Mouse (Mus musculus) kidney, postnatal 0 days (tissue): ENCODE measurements around the gene Bcar3. TPM values are rescaled to one million over a fixed set of nuclear protein-coding genes. Genes with fewer than 3 reads are reported as not detected.

Experiments
- ATAC-seq: fragments of 200-750 bp; cut with Nextera tagmentation; replicated peaks from 2 replicates; pipeline ENCODE4 v1.8.0; 2017; ENCODE audit warnings: low read depth, moderate number of reproducible peaks, moderate TSS enrichment, moderate library complexity; ENCODE audit not compliant: low FRiP score
- DNase-seq: peaks from one replicate; pipeline ENCODE4 v3.0.0-alpha.2; 2016; ENCODE audit warnings: low spot score
- H3K27ac ChIP-seq: fragments of 300-500 bp; sonication (generic); 2 replicates; pipeline ENCODE4 v1.5.1; 2014; ENCODE audit warnings: mild to moderate bottlenecking
- H3K27me3 ChIP-seq: fragments of 300-500 bp; sonication (generic); 2 replicates; pipeline ENCODE4 v1.6.1; 2014; ENCODE audit warnings: low read length, mixed read lengths; ENCODE audit not compliant: insufficient read depth
- H3K36me3 ChIP-seq: fragments of 300-500 bp; sonication (generic); 2 replicates; pipeline ENCODE4 v1.6.1; 2014; ENCODE audit warnings: low read length, mixed read lengths; ENCODE audit not compliant: insufficient read depth
- H3K4me1 ChIP-seq: fragments of 300-500 bp; sonication (generic); replicated peaks from 2 replicates; pipeline ENCODE4 v1.6.1; 2014; ENCODE audit warnings: antibody characterized with exemption, low read length, mixed read lengths; ENCODE audit not compliant: insufficient read depth
- H3K4me2 ChIP-seq: fragments of 300-500 bp; sonication (generic); 2 replicates; pipeline ENCODE4 v1.6.1; 2014; ENCODE audit warnings: mild to moderate bottlenecking, low read length, moderate library complexity, mixed read lengths
- H3K4me3 ChIP-seq: fragments of 300-500 bp; sonication (generic); replicated peaks from 2 replicates; pipeline ENCODE4 v1.5.1; 2014; ENCODE audit warnings: low read depth, low read length
- H3K9ac ChIP-seq: fragments of 300-500 bp; sonication (generic); 2 replicates; pipeline ENCODE4 v1.6.1; 2014; ENCODE audit warnings: low read depth, low read length
- H3K9me3 ChIP-seq: fragments of 300-500 bp; sonication (generic); replicated peaks from 2 replicates; pipeline ENCODE4 v1.6.1; 2016; ENCODE audit warnings: low read length, inconsistent platforms, mixed read lengths
- CTCF ChIP-seq: IDR thresholded peaks from 2 replicates; pipeline ENCODE4 v1.5.1; 2016; ENCODE audit warnings: antibody characterized with exemption, low read depth, mild to moderate bottlenecking, moderate library complexity
- WGBS: fragments of 180-500 bp; shearing (Covaris S2); extraction: QIAGEN DNeasy Blood & Tissue Kit; methylation state at CpG from one replicate; pipeline ENCODE4 v1.1.7; 2014; 5-methylcytosine and 5-hydroxymethylcytosine counted together
- polyA plus RNA-seq: library from polyadenylated mRNA; unstranded; fragments of >200 nt; fragmentation: Nextera tagmentation; extraction: Ambion mirVana; gene quantifications from 2 replicates; pipeline ENCODE4 v1.2.1, GENCODE M21; 2015

Bcar3 gene
- polyA plus RNA-seq, 1 experiment from 2014 or later, result 18.8 TPM

GRCm38 (mm10) chr3:122475735-122476134, 181.8 kb downstream of the Bcar3 start:
- Histone ChIP-seq H3K27me3 (no peaks in the 10 kb centered on the region), H3K4me1 (peaks cover 6% of the 10 kb centered on the region; the same call in 1 of the 2 replicates), H3K9me3 (no peaks in the 10 kb centered on the region), H3K4me2 (no peak overlapping the region), H3K27ac (no peak overlapping the region), H3K4me3 (no peak overlapping the region), H3K9ac (no peak overlapping the region), H3K36me3 (no peaks in the 10 kb centered on the region)
- DNase-seq (no peak), ATAC-seq (no peak)
- TF ChIP-seq CTCF, result no peak
- WGBS, result 36% methylated on average over 1 of the region's 1 CpGs

GRCm38 (mm10) chr3:122476656-122477055, 182.7 kb downstream of the Bcar3 start:
- Histone ChIP-seq H3K4me1 (peaks cover 6% of the 10 kb centered on the region; the same call in 1 of the 2 replicates), H3K36me3 (no peaks in the 10 kb centered on the region), H3K9ac (no peak overlapping the region), H3K27me3 (no peaks in the 10 kb centered on the region), H3K27ac (no peak overlapping the region), H3K4me2 (no peak overlapping the region), H3K9me3 (no peaks in the 10 kb centered on the region), H3K4me3 (no peak overlapping the region)
- WGBS, result 67% methylated on average over 3 of the region's 3 CpGs
- DNase-seq, result no peak
- no peak for TF ChIP-seq CTCF
- no peak for ATAC-seq

GRCm38 (mm10) chr3:122477541-122477940, 183.6 kb downstream of the Bcar3 start:
- no peaks in the 10 kb centered on the region for H3K9me3 ChIP-seq
- H3K9ac ChIP-seq, result no peak overlapping the region
- H3K36me3 ChIP-seq, result no peaks in the 10 kb centered on the region
- no peak overlapping the region for H3K4me3 ChIP-seq
- 66% methylated on average over 8 of the region's 8 CpGs for WGBS
- peaks cover 6% of the 10 kb centered on the region for H3K4me1 ChIP-seq
- no peak overlapping the region for H3K27ac ChIP-seq
- no peak overlapping the region for H3K4me2 ChIP-seq
- TF ChIP-seq CTCF, result no peak
- ATAC-seq (no peak), DNase-seq (no peak)
- H3K27me3 ChIP-seq, result no peaks in the 10 kb centered on the region

DNA sequence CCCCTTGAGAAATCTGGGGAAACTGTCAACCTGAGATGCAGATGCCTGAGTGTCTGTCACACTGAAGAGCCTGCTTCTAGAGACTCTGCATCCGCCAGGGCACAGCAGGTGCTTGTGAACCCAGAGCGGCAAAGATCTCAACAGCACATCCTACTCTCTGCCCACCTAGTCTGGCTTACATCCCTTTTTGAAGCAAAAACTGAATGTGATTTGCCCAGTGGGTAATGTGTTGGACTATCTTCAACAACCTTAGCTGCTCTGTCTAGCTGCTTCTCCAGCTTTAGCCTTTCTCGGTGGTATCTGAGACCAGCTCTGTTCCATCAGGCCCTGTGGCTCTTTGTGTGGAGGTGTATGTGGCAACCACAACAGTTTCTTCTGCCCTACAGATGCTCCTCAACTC, 184.8 kb downstream of the Bcar3 start:
- TF ChIP-seq CTCF, result no peak
- Histone ChIP-seq H3K27ac (no peak overlapping the region), H3K4me3 (no peak overlapping the region), H3K9ac (no peak overlapping the region), H3K9me3 (no peaks in the 10 kb centered on the region), H3K27me3 (no peaks in the 10 kb centered on the region), H3K4me1 (peaks cover 14% of the 10 kb centered on the region), H3K4me2 (no peak overlapping the region), H3K36me3 (no peaks in the 10 kb centered on the region)
- ATAC-seq (no peak), DNase-seq (no peak)
- WGBS, result 95% methylated on average over 3 of the region's 3 CpGs

DNA sequence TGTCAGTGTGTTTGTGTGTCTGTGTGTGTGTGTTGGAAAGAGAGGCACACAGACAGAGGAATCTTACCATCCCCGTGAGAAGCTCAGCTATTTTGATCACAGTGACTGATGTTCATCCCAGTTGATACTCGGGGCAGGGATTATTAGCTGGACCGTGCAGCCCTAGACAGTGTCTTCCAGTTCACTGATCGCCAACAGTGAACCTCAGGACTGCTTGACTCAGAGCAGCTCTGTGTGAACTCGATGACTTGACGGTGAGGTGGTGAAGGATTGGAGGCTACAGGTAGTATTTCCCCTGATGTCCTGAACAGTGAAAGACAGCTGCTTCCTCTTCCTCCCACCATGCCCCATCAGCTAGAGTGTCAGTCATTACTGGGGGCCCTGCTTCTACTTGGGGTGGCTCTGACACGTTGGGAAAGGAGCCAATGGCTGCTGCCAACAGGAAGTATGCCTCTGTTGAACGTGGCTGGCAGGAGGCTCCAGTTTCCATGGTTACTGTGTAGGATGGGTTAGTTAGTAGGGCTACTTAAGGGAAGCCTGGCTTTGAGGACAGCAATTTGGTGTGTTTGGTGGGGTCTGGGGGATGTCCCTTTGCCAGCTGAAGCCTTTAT, 186.2 kb downstream of the Bcar3 start:
- no peaks in the 10 kb centered on the region for H3K36me3 ChIP-seq
- no peak for DNase-seq
- no peak overlapping the region for H3K27ac ChIP-seq
- ATAC-seq, result 0 out of 2 replicates have a peak, but pooled peaks have one; percentile 30
- H3K4me1 ChIP-seq, result peaks cover 10% of the 10 kb centered on the region
- H3K4me3 ChIP-seq, result no peak overlapping the region
- no peak for TF ChIP-seq CTCF
- WGBS, result 34% methylated on average over 8 of the region's 8 CpGs
- no peaks in the 10 kb centered on the region for H3K9me3 ChIP-seq
- H3K4me2 ChIP-seq, result no peak overlapping the region
- H3K9ac ChIP-seq, result no peak overlapping the region
- no peaks in the 10 kb centered on the region for H3K27me3 ChIP-seq

DNA sequence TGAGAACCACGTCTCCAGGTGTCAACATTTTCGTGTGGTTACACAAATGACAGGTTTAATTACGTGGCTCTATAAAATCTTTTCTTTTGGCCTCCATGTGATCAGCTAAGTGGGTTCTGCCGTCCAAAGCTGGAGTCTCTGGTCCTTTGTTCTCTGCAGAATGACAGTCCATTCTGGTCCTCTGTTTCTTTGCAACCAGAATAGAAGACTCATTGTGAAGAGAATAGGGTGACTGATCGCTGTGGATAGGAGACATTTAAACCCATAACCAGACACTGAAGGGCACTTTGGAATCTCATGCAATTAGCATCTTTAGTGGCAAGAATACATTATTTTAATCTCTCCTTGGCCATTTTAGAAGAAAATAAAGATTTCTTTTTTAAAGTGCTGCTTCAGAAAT, 187.1 kb downstream of the Bcar3 start:
- 80% methylated on average over 5 of the region's 5 CpGs for WGBS
- no peak overlapping the region for H3K4me2 ChIP-seq
- H3K9ac ChIP-seq, result no peak overlapping the region
- no peak overlapping the region for H3K27ac ChIP-seq
- TF ChIP-seq CTCF, result no peak
- ATAC-seq (no peak), DNase-seq (no peak)
- no peaks in the 10 kb centered on the region for H3K27me3 ChIP-seq
- H3K9me3 ChIP-seq, result no peaks in the 10 kb centered on the region
- no peaks in the 10 kb centered on the region for H3K36me3 ChIP-seq
- no peak overlapping the region for H3K4me3 ChIP-seq
- H3K4me1 ChIP-seq, result peaks cover 10% of the 10 kb centered on the region
